Mouse (Mus musculus) heart, postnatal 0 days (tissue): ENCODE results near the gene Gm17455. TPM values are rescaled to one million over a fixed set of nuclear protein-coding genes. Genes with fewer than 3 reads are reported as not detected.

Experiments
- ATAC-seq: fragments of 200-750 bp; cut with Nextera tagmentation; 2 replicates; pipeline ENCODE4 v1.8.0; 2017; ENCODE audit warnings: low read depth, moderate number of reproducible peaks, moderate library complexity; ENCODE audit not compliant: insufficient read depth
- DNase-seq: peaks from one replicate; pipeline ENCODE4 v3.0.0-alpha.2; 2016; ENCODE audit warnings: low spot score
- H3K27ac ChIP-seq: fragments of 300-500 bp; sonication (generic); 2 replicates; pipeline ENCODE4 v1.5.1; 2014; ENCODE audit warnings: low read depth, mild to moderate bottlenecking
- H3K27me3 ChIP-seq: fragments of 300-500 bp; sonication (generic); 2 replicates; pipeline ENCODE4 v1.6.1; 2014; ENCODE audit warnings: low read length, mixed read lengths; ENCODE audit not compliant: control insufficient read depth, insufficient read depth
- H3K36me3 ChIP-seq: fragments of 300-500 bp; sonication (generic); replicated peaks from 2 replicates; pipeline ENCODE4 v1.6.1; 2014; ENCODE audit warnings: low read length, mixed read lengths; ENCODE audit not compliant: control insufficient read depth, insufficient read depth
- H3K4me1 ChIP-seq: fragments of 300-500 bp; sonication (generic); 2 replicates; pipeline ENCODE4 v1.6.1; 2014; ENCODE audit warnings: antibody characterized with exemption; ENCODE audit not compliant: control insufficient read depth, insufficient read depth
- H3K4me2 ChIP-seq: fragments of 300-500 bp; sonication (generic); 2 replicates; pipeline ENCODE4 v1.6.1; 2014; ENCODE audit warnings: low read depth, mild to moderate bottlenecking, low read length, moderate library complexity
- H3K4me3 ChIP-seq: fragments of 300-500 bp; sonication (generic); 2 replicates; pipeline ENCODE4 v1.5.1; 2014; ENCODE audit warnings: low read depth, low read length
- H3K9ac ChIP-seq: fragments of 300-500 bp; sonication (generic); replicated peaks from 2 replicates; pipeline ENCODE4 v1.6.1; 2014; ENCODE audit warnings: low read depth, low read length, mixed read lengths
- H3K9me3 ChIP-seq: fragments of 300-500 bp; sonication (generic); replicated peaks from 2 replicates; pipeline ENCODE4 v1.6.1; 2016; ENCODE audit warnings: low read length; ENCODE audit not compliant: control insufficient read depth
- CTCF ChIP-seq: IDR thresholded peaks from 2 replicates; pipeline ENCODE4 v1.5.1; 2016; ENCODE audit warnings: antibody characterized with exemption, control low read depth, low read depth
- EP300 ChIP-seq: IDR thresholded peaks from 2 replicates; pipeline ENCODE4 v1.6.1; 2016; ENCODE audit warnings: antibody characterized with exemption, low read depth
- WGBS: fragments of 180-500 bp; shearing (Covaris S2); extraction: QIAGEN DNeasy Blood & Tissue Kit; methylation state at CpG from one replicate; pipeline ENCODE4 v1.1.7; 2014; 5-methylcytosine and 5-hydroxymethylcytosine counted together
- polyA plus RNA-seq: library from polyadenylated mRNA; unstranded; fragments of >200 nt; fragmentation: Nextera tagmentation; extraction: Ambion mirVana; gene quantifications from 2 replicates; pipeline ENCODE4 v1.2.1, GENCODE M21; 2015
- total RNA-seq: library from RNA; depleted of rRNA; stranded (reverse); fragments of >200 nt; gene quantifications from 2 replicates; pipeline ENCODE4 v1.2.3, GENCODE M21; 2014; ENCODE audit warnings: low replicate concordance; rRNA removed

Gm17455 gene
- total and polyA plus RNA-seq, 2 experiments from 2014 or later: 0.38 TPM; not detected in 1

- peak; percentile 66 for ATAC-seq
- WGBS: 66% methylated on average over 8 of the region's 8 CpGs
- no peaks in the 10 kb centered on the region for H3K27me3 ChIP-seq
Measured at GRCm38 (mm10) chr10:60445031-60445593, 45.6 kb downstream of the Gm17455 start.

GRCm38 (mm10) chr10:60447186-60447585 is 47.7 kb downstream of the Gm17455 start:
- H3K27me3 ChIP-seq: no peaks in the 10 kb centered on the region
- H3K4me2 ChIP-seq: no peak overlapping the region
- TF ChIP-seq CTCF (no peak), EP300 (no peak)
- no peak overlapping the region for H3K27ac ChIP-seq
- no peaks in the 10 kb centered on the region for H3K4me1 ChIP-seq
- H3K36me3 ChIP-seq: no peaks in the 10 kb centered on the region
- H3K9me3 ChIP-seq: no peaks in the 10 kb centered on the region
- 85% methylated on average over 12 of the region's 12 CpGs for WGBS
- H3K9ac ChIP-seq: no peak overlapping the region
- ATAC-seq (no peak), DNase-seq (no peak)
- no peak overlapping the region for H3K4me3 ChIP-seq

More at GRCm38 (mm10) chr10:60445031-60445593, 45.6 kb downstream of the Gm17455 start:
- no peak overlapping the region for H3K4me2 ChIP-seq
- H3K4me3 ChIP-seq: no peak overlapping the region
- no peak overlapping the region for H3K27ac ChIP-seq
- H3K36me3 ChIP-seq: no peaks in the 10 kb centered on the region
- H3K4me1 ChIP-seq: no peaks in the 10 kb centered on the region
- no peaks in the 10 kb centered on the region for H3K9me3 ChIP-seq
- DNase-seq: peak; percentile 29
- H3K9ac ChIP-seq: no peak overlapping the region
- no peak for TF ChIP-seq CTCF
- no peak for TF ChIP-seq EP300

Other genes with a start within 250 kb of the Gm17455 start
- gene Chst3, start 180.5 kb upstream of the Gm17455 start, total RNA-seq: 2.2 and 2.4 TPM in 2 replicates
- 0.20 and 0.27 TPM in 2 replicates for gene Chst3, start 180.5 kb upstream of the Gm17455 start, polyA plus RNA-seq
- 464 and 479 TPM in 2 replicates for gene Psap, start 122.1 kb upstream of the Gm17455 start, total RNA-seq
- gene Psap, start 122.1 kb upstream of the Gm17455 start, polyA plus RNA-seq: 135 and 139 TPM in 2 replicates
- gene Vsir, start 52.9 kb upstream of the Gm17455 start, total RNA-seq: 8.3 and 117 TPM in 2 replicates
- 4.6 and 4.7 TPM in 2 replicates for gene Vsir, start 52.9 kb upstream of the Gm17455 start, polyA plus RNA-seq